Mouse (Mus musculus) gastrocnemius, adult 8-10 months (tissue): Measurements from ENCODE around the gene Gata1. TPM values are rescaled to one million over a fixed set of nuclear protein-coding genes. Genes with fewer than 3 reads are reported as not detected.
"Not testable (repeated sequence)": the region's sequence is repeated elsewhere in the genome, so short reads cannot be mapped to it uniquely, and the experiment has no call there.

Experiments
- DNase-seq, 2 experiments: peaks; one replicate each; pipeline ENCODE4 v3.0.0; 2022; ENCODE audit warnings: low spot score in 2 of 2
- total RNA-seq, 4 experiments: library from RNA; stranded (reverse); gene quantifications; 2 replicates each; pipeline ENCODE4 v1.2.4; 2022

Gene Gata1
- total RNA-seq: under 1 TPM in 1 of 4 experiments, not detected in 3; 0.13 TPM

GRCm38 (mm10) chrX:7977892-7978291 lies at the start of gene Gata1:
Gene Gata1, minus strand, starts transcription at chrX:7978071.
- no peak for DNase-seq

GRCm38 (mm10) chrX:8026811-8027210 lies 48.9 kb upstream of the Gata1 start:
- no peak for DNase-seq

- no peak for DNase-seq
These were observed 46.9 kb upstream of the Gata1 start for GRCm38 (mm10) chrX:8024795-8025194.

GRCm38 (mm10) chrX:8020111-8020778 lies 42.4 kb upstream of the Gata1 start:
- no peak for DNase-seq

- DNase-seq: no peak
These were observed 40.4 kb upstream of the Gata1 start, which contains the start of gene Glod5 for GRCm38 (mm10) chrX:8018286-8018685. Gene Glod5, minus strand, starts transcription at chrX:8018492.

DNA sequence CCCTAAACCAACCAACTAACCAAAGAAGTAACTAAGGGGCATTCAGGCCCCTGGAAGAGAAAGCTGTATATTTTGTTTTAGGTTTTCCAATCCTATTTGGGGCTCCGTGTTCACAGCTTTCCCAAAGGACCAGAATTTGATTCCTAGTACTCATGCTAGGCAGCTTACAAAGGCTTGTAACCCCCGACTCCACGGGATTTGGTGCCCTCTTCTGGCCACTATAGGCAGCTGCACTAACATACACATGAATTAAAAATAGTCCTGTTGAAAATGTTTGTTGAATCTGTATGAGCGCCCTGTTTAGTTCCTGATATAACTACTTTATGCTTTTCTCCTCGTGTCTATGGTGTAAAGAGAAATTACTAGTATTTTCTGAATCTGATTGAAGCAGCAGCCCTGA lies 39.3 kb upstream of the Gata1 start:
- no peak for DNase-seq

GRCm38 (mm10) chrX:8015675-8016074 lies 37.8 kb upstream of the Gata1 start:
- not testable (repeated sequence) for DNase-seq

DNA sequence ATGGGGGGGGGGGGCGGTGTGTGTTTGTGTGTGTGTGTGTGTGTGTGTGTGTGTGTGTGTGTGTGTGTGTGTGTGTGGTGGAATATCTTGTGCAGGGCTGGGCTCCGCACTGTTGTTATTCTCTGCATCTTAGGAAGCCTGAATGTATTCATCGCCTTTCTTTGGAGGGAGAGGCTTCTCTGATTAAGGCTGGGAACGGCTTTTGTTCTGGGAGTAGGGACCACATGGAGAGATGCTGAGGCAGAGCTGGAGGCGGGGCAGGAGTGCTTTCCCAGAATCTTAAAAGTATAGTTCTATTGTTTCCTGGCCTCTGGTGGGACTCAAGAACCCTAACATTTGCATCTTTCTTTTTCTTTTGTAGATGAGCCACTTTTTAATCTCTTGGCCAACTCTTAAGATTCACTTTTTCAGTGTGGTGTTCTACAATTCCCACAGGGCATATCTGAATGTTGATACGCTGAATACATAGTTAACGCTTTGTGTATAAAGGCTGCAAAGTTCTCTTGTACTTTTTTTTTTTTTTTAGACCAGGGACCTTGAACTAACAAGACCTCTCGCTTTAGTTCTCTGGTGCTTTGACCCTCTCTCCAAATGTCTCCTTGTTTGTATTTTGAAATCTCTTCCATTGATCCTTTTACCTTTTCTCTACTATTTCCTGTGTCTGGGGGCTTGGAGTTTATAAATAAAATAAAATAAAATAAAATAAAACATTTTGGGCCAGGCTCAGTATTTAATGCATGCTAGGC lies 35.9 kb upstream of the Gata1 start:
- no peak for DNase-seq

GRCm38 (mm10) chrX:8013157-8013556 lies 35.3 kb upstream of the Gata1 start:
- DNase-seq: no peak

GRCm38 (mm10) chrX:8009356-8009755 lies 31.5 kb upstream of the Gata1 start:
- DNase-seq: not testable (repeated sequence)

GRCm38 (mm10) chrX:8008543-8008942 lies 30.7 kb upstream of the Gata1 start:
- DNase-seq: no peak

- DNase-seq: no peak
These were observed 25.1 kb upstream of the Gata1 start for GRCm38 (mm10) chrX:8002971-8003370.

DNA sequence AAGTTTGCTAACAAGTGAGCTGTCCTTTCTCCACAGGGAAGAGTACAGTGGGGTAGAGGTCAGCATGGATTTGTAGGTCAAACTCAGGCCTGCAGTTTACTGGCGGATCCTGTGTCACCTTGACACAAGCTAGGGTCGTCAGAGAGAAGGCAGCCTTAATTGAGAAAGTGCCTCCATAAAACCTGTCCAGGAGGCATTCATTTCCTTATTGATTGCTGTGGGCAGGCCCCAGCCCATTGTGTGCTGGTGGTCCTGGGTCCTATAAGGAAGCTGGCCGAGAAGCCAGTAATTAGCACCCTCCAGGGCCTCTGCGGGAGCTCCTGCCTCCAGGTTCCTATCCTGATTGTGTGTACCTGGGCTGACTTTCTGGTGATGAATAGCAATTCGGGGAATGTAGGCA lies 24.1 kb upstream of the Gata1 start:
- DNase-seq: no peak

DNA sequence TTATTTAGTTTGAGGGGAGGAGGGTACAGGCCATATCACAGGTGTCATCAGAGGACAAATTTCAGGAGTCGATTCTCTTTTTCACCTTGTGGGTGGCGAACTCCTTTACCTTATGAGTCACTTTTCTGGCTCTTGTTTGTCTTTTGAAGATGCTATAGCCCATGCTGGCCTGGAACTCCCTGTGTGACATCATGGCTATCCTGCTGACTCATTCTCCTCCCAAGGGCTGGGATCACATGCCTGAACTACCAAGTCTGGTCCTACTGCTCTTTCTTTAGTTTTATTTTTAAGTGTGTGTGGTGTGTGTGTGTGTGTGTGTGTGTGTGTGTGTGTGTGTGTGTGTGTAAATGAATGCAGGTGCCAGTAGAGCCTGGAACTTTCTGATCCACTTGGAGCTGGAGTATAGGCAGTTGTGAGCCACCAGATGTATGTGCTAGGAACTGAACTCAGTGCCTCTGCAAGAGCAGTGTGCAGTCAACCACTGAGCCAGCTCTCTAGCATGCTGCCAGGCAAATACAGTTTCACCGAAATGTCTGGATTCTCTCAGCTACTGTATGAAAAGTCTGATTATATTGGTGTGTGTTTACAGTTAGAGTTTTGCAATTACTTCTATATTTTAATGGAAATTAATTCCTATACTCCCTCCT lies 22.8 kb upstream of the Gata1 start:
- no peak for DNase-seq

GRCm38 (mm10) chrX:7993068-7993735 lies 15.3 kb upstream of the Gata1 start:
- DNase-seq: no peak

DNA sequence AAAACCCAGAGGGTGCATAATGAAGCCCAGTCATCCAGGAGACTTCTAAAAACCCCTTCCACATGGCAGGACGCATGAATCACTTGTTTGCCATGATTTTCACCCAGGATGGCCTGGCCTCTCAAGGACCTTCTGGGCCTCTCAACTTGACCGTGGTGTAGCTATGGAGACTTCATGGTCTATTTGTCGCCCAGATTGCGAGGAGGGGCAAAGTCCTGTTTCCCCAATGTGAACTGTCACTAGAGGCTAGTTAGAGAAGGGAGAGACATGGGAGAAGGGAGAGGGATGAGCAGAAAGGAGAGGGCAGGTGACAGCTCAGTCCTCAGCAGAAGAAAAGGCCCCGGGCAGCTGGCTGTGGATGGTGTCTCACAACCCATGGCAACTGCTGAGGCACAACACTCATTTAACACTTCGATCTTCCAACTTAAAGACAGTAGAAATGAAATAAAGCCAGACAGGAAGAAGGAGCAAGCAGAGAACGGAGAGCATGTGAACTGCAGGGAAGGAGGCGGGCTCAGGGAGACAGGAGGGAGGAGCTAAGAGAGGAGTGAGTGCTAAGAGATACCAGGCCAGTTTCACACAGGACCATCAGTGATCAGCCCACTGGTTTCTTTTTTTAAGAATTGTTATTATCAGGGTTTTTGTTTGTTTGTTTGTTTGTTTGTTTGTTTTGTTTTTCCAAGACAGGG lies 14.7 kb upstream of the Gata1 start:
- no peak for DNase-seq

DNA sequence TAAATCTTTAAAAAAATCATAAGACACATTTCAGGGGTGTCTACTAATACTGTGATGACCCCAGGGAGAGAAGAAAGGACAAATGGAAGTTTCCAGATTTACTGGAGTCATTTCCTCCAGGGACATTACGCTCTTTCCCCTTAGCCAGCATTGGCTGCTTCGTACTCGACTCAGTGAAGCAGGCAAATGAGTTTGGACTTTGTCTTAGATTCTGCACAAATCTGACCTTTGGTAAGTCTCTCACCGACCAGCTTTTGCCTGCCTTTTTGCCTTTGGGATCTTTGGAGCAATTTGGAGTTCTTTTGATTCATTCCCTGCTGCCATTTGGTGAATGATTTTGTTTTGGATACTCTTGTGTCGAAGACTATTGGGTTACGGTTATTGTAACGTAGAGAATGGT lies 3.5 kb upstream of the Gata1 start:
- no peak for DNase-seq

DNA sequence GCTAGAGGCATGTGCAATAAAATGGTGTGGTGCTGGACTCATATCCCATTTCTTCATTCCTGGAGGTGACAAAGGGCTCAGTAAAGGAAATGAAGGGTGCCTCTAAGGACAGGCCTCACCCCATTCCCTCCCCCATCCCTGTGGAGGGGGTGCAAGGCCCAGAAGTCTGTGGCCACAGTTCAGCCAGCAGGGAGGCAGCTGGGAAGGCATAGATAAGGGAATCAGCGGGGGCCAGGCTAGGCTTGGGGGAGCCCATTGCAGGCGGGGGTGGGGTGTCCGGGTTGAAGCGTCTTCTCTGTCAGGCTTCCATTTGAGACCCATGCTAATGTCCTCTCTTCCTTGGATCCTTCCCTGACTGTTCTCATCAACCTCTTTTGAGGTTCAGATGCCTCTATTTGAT lies 6.6 kb downstream of the Gata1 start:
- no peak for DNase-seq

GRCm38 (mm10) chrX:7968899-7969298 lies 9.0 kb downstream of the Gata1 start:
- DNase-seq: no peak

- no peak for DNase-seq
These were observed 9.6 kb downstream of the Gata1 start for GRCm38 (mm10) chrX:7968226-7968625.

GRCm38 (mm10) chrX:7967596-7968201 lies 10.2 kb downstream of the Gata1 start:
- no peak for DNase-seq
